Mouse (Mus musculus) subcutaneous adipose tissue, adult 2 months (tissue): ENCODE data around the gene Igbp1. TPM values are rescaled to one million over a fixed set of nuclear protein-coding genes. Genes with fewer than 3 reads are reported as not detected.

Source experiments
- polyA plus RNA-seq: library from polyadenylated mRNA; depleted of rRNA; stranded (reverse); fragments of >200 nt; gene quantifications from 2 replicates; pipeline ENCODE4 v1.2.3, GENCODE M21; 2012; ENCODE audit warnings: low replicate concordance; rRNA removed

Igbp1 gene
- polyA plus RNA-seq: 28.2 and 37.8 TPM in 2 replicates

DNA sequence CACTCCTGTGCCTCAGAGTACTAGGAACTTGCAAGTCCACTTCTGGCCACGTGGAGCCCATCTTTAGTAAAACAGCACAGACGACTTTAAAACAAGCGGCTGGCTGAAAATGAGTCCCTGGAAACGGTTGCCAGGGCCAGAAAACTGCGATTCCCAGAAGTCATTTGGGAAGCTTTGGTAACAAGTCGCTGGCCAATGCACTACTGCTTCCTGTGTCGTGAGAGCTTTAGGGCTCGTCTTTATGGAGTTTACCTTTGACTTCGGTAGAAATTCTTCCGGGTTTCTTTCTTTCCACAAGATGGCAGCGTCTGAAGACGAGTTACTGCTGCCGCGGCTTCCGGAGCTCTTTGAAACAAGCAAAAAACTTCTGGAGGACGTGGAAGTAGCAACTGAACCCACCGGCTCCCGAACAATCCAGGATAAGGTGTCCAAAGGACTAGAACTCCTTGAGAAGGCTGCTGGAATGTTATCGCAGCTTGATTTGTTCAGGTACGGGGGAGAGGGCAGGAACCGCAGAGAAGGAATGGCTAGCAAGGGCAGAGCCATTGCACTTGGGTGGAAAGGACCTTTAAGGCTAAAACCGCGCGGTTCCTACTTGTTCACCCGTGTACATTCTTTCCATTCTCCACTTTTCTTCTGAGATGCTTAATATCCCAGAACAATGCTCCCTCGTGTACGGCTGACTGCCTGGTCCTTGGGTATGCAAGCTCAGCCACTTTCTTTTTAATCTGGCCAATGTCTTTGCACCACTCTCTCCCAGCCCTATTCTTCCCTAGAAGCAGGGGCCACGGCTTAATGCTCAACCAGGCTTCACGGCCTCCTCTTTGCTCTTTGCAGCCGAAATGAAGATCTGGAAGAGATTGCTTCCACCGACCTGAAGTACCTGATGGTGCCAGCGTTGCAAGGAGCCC lies at the start of gene Igbp1:
Igbp1 (plus strand) TSS at position 224 of the 911 bp plus-strand sequence.

DNA sequence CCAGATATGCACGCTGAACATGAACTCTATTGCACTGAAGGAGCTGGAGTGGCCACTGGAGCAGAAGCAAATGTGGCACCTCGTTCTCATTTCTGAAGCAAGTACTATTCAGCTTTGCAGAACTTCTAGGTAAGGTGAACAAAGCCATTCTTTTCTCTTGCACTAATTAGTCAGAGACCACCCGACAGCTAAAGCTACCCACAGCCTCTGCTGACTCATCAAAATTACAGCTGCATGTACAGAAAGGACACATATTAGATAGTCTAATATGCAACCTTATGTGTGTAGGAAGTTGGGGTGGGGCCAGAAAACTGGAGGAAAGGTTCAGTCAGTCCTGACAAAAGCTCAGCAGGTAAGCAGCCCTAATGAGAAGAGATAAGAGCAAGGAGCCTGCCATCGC lies 30.4 kb downstream of the Igbp1 start, which contains the start of gene Dgat2l6:
Dgat2l6 (plus strand) TSS at position 368 of the 400 bp plus-strand sequence.

Other genes starting within 250 kb of the Igbp1 start
- gene Otud6a, start 65.3 kb upstream of the Igbp1 start, polyA plus RNA-seq: not detected in 2 replicates
- 0.37 and 0.80 TPM in 2 replicates for gene Awat2, start 51.6 kb upstream of the Igbp1 start, polyA plus RNA-seq
- not detected in 2 replicates for gene Dgat2l6, start 30.5 kb downstream of the Igbp1 start, polyA plus RNA-seq
- not detected in 2 replicates for gene Awat1, start 78.0 kb downstream of the Igbp1 start, polyA plus RNA-seq
- 0.03 TPM in 1 of 2 replicates, not detected in the other for gene P2ry4, start 100.6 kb downstream of the Igbp1 start, polyA plus RNA-seq
- not detected in 2 replicates for gene Arr3, start 111.2 kb downstream of the Igbp1 start, polyA plus RNA-seq
- gene Kif4, start 131.4 kb downstream of the Igbp1 start, polyA plus RNA-seq: 0.20 and 1.6 TPM in 2 replicates
- 29.2 and 40.1 TPM in 2 replicates for gene Pdzd11, start 132.3 kb downstream of the Igbp1 start, polyA plus RNA-seq
- gene Gdpd2, start 235.6 kb downstream of the Igbp1 start, polyA plus RNA-seq: 0.16 and 1.5 TPM in 2 replicates